Mouse (Mus musculus) forebrain, embryonic 14.5 days (tissue): ENCODE measurements around the gene Hadhb. TPM values are rescaled to one million over a fixed set of nuclear protein-coding genes. Genes with fewer than 3 reads are reported as not detected.
A peak's percentile ranks its signal among the peaks of the same experiment; 100 is the strongest.

Source experiments
- ATAC-seq: fragments of 200-750 bp; cut with Nextera tagmentation; 2 replicates; pipeline ENCODE4 v1.8.0; 2017; ENCODE audit warnings: mild to moderate bottlenecking, moderate library complexity
- DNase-seq: peaks from one replicate; pipeline ENCODE4 v3.0.0-alpha.2; 2015; ENCODE audit warnings: low spot score
- H3K27ac ChIP-seq: fragments of 300-500 bp; sonication (generic); 2 replicates; pipeline ENCODE4 v1.5.1; 2014; ENCODE audit warnings: low read depth, mild to moderate bottlenecking, control low read depth, low read length, moderate library complexity
- H3K27me3 ChIP-seq: fragments of 300-500 bp; sonication (generic); replicated peaks from 2 replicates; pipeline ENCODE4 v1.6.1; 2014; ENCODE audit warnings: low read length, control low read depth, mixed read lengths; ENCODE audit not compliant: control insufficient read depth, insufficient read depth
- H3K36me3 ChIP-seq: fragments of 300-500 bp; sonication (generic); 2 replicates; pipeline ENCODE4 v1.6.1; 2014; ENCODE audit warnings: low read length, control low read depth; ENCODE audit not compliant: control insufficient read depth, insufficient read depth
- H3K4me1 ChIP-seq: fragments of 300-500 bp; sonication (generic); 2 replicates; pipeline ENCODE4 v1.6.1; 2014; ENCODE audit warnings: antibody characterized with exemption, low read length, control low read depth; ENCODE audit not compliant: control insufficient read depth, insufficient read depth
- H3K4me2 ChIP-seq: fragments of 300-500 bp; sonication (generic); 2 replicates; pipeline ENCODE4 v1.6.1; 2014; ENCODE audit warnings: mild to moderate bottlenecking, control low read depth, low read length
- H3K4me3 ChIP-seq: fragments of 300-500 bp; sonication (generic); 2 replicates; pipeline ENCODE4 v1.5.1; 2014; ENCODE audit warnings: low read depth, low read length, control low read depth
- H3K9ac ChIP-seq: fragments of 300-500 bp; sonication (generic); 2 replicates; pipeline ENCODE4 v1.6.1; 2014; ENCODE audit warnings: mild to moderate bottlenecking, low read length, control low read depth, moderate library complexity
- H3K9me3 ChIP-seq: fragments of 300-500 bp; sonication (generic); replicated peaks from 2 replicates; pipeline ENCODE4 v1.6.1; 2016; ENCODE audit warnings: low read length, control low read depth, mixed read lengths; ENCODE audit not compliant: control insufficient read depth
- WGBS: fragments of 180-500 bp; shearing (Covaris S2); extraction: QIAGEN DNeasy Blood & Tissue Kit; methylation state at CpG from one replicate; pipeline ENCODE4 v1.1.7; 2014; 5-methylcytosine and 5-hydroxymethylcytosine counted together
- polyA plus RNA-seq: library from polyadenylated mRNA; unstranded; fragments of >200 nt; fragmentation: Nextera tagmentation; extraction: Ambion mirVana; gene quantifications from 2 replicates; pipeline ENCODE4 v1.2.1, GENCODE M21; 2014

Hadhb gene
- polyA plus RNA-seq, 1 experiment from 2014 or later, result 75.6 TPM

DNA sequence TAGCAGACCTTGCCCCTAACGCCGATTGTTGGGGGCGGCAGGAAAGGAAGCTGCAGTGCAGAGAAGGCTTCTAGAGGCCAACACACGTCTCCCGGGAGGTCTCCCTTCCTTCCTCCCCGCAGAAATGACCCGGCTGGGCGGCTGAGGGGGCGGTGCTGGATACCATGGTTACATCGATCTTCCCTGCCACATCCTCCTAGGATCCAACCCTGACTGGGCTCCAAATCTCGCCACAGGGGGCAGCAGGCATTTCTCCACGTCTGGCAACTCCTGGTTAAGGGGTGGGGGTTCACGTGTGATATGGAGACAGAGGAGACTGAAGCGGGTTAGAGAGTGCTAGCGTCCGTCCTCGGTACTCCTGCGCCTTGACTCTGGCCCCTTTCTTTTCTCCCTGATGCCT is 43.9 kb upstream of the Hadhb start:
- no peaks in the 10 kb centered on the region for H3K9me3 ChIP-seq
- no peak overlapping the region for H3K4me3 ChIP-seq
- H3K4me1 ChIP-seq, result peaks cover 43% of the 10 kb centered on the region
- ATAC-seq, result 0 out of 2 replicates have a peak, but pooled peaks have one; percentile 1
- 8% methylated on average over 18 of the region's 18 CpGs for WGBS
- peak overlapping the region; percentile 29; the same call in 1 of the 2 replicates for H3K9ac ChIP-seq
- peaks cover 6% of the 10 kb centered on the region; the same call in 1 of the 2 replicates for H3K27me3 ChIP-seq
- DNase-seq, result peak; percentile 69
- peaks cover 35% of the 10 kb centered on the region for H3K36me3 ChIP-seq
- 0 out of 2 replicates have a peak overlapping the region, but pooled peaks have one; percentile 21 for H3K27ac ChIP-seq
- H3K4me2 ChIP-seq, result peak overlapping the region; percentile 38

GRCm38 (mm10) chr5:30111771-30112170 is 43.3 kb upstream of the Hadhb start:
- Histone ChIP-seq H3K9me3 (no peaks in the 10 kb centered on the region), H3K27me3 (peaks cover 6% of the 10 kb centered on the region; the same call in 1 of the 2 replicates), H3K27ac (no peak overlapping the region), H3K4me2 (no peak overlapping the region), H3K4me1 (peaks cover 38% of the 10 kb centered on the region), H3K36me3 (peaks cover 41% of the 10 kb centered on the region), H3K9ac (peak overlapping the region; percentile 29; the same call in 1 of the 2 replicates), H3K4me3 (no peak overlapping the region)
- ATAC-seq, result no peak
- no peak for DNase-seq
- 75% methylated on average over 3 of the region's 3 CpGs for WGBS

- H3K4me3 ChIP-seq, result no peak overlapping the region
- H3K9me3 ChIP-seq, result no peaks in the 10 kb centered on the region
- H3K27me3 ChIP-seq, result peaks cover 6% of the 10 kb centered on the region; the same call in 1 of the 2 replicates
- H3K9ac ChIP-seq, result no peak overlapping the region
- 81% methylated on average over 3 of the region's 3 CpGs for WGBS
- no peak overlapping the region for H3K4me2 ChIP-seq
- H3K27ac ChIP-seq, result no peak overlapping the region
- H3K4me1 ChIP-seq, result peaks cover 30% of the 10 kb centered on the region
- ATAC-seq (no peak), DNase-seq (no peak)
- H3K36me3 ChIP-seq, result peaks cover 49% of the 10 kb centered on the region
These were observed 42.4 kb upstream of the Hadhb start for GRCm38 (mm10) chr5:30112533-30113068.

DNA sequence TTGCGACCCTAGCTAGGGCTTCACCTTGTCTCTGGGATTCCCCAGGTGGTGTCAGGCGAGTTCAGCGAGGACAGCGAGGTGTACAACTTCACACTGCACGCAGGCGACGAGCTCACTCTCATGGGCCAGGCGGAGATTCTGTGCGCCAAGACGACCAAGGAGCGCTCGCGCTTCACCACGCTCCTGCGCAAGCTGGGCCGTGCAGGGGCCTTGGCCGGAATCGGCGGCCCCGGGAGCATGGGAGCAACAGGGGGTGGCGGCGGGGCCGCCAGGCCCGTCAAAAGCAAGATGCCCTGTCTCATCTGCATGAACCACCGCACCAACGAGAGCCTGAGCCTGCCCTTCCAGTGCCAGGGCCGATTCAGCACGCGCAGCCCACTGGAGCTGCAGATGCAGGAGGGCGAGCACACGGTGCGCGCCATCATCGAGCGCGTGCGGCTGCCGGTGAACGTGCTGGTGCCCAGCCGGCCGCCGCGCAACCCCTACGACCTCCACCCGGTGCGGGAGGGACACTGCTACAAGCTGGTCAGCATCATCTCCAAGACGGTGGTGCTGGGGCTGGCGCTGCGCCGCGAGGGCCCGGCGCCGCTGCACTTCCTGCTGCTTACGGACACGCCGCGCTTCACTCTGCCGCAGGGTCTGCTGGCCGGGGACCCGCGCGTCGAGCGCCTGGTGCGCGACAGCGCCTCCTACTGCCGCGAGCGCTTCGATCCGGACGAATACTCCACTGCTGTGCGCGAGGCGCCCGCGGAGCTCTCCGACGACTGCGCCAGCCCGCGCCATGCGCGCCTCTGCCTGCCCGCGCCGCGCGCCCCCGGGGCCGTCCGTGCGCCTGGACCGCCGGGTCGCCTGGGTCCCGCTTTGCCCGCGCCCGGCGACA is 40.9 kb upstream of the Hadhb start:
- Histone ChIP-seq H3K9ac (peak overlapping the region; percentile 59), H3K4me1 (peaks cover 24% of the 10 kb centered on the region), H3K27ac (no peak overlapping the region; the same call in 1 of the 2 replicates), H3K27me3 (peaks cover 6% of the 10 kb centered on the region; the same call in 1 of the 2 replicates), H3K9me3 (no peaks in the 10 kb centered on the region), H3K4me2 (peak overlapping the region; percentile 69), H3K4me3 (peak overlapping the region; percentile 43), H3K36me3 (peaks cover 60% of the 10 kb centered on the region)
- DNase-seq, result peak; percentile 89
- WGBS, result 4% methylated on average over 102 of the region's 103 CpGs
- peak; percentile 90 for ATAC-seq

DNA sequence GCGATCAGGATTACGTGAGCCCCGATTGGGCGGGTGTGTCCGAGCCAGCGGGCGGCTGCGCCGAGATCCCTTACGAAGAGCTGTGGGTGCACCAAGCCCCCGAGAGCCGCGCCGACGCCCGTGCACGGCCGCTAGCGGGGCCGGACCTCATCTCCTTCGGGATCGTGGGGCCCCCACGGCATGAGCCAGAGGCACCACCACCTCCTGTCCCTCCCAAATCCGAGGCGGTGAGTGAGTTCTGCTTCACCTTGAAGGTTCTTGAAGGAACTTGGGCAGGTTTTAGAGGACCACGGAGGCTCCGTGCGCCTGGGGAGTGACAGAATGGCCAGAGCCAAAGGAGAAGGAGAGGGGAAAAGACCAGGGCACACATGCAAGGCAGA is 40.3 kb upstream of the Hadhb start:
- ATAC-seq, result no peak
- 5% methylated on average over 28 of the region's 28 CpGs for WGBS
- peaks cover 63% of the 10 kb centered on the region for H3K36me3 ChIP-seq

DNA sequence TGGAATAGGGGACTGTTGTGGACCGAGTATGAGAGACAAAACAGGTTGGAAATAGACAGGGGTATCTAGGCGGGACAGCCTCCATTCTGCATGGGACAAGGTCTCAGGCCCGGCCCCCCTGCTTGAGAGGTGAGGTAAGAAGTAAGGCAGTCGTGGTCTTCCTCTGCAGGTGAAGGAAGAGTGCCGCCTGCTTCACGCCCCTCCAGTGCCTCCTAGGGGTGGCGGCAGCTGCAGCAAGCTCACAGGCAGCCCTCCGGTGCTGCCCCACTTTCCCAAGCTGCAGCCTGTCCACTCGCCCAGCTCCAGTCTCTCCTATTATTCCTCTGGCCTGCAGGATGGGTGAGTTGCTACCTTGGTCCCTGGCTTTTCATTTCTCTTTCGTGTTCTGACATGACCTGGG is 39.3 kb upstream of the Hadhb start:
- no peak overlapping the region for H3K4me3 ChIP-seq
- no peak for DNase-seq
- 42% methylated on average over 10 of the region's 10 CpGs for WGBS

More for the DNA sequence above, 40.3 kb upstream of the Hadhb start:
- H3K4me3 ChIP-seq, result peak overlapping the region; percentile 43
- H3K9me3 ChIP-seq, result no peaks in the 10 kb centered on the region
- DNase-seq, result no peak
- peak overlapping the region; percentile 59 for H3K9ac ChIP-seq
- H3K27ac ChIP-seq, result no peak overlapping the region
- H3K4me2 ChIP-seq, result peak overlapping the region; percentile 69
- peaks cover 6% of the 10 kb centered on the region; the same call in 1 of the 2 replicates for H3K27me3 ChIP-seq
- peaks cover 21% of the 10 kb centered on the region for H3K4me1 ChIP-seq

DNA sequence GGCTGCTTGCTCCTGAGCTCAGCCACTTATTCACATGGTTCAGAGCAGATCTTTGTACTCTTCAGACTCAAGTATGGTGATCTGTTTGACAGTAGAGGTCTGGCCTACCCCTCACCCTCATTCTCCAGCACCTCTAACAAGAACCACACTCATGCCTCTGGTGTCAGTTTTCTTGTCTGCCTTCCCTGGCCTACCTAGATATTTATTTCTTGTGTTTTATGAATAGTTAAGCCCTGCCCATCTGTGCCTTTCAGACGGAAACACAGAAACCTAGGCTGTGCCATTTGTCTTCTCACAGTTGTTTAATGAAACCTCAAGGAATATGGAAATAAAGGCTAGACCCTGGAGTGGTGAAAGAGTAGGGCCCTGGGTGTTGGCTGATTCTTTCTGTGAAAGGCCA is 37.0 kb upstream of the Hadhb start:
- WGBS, result 78% methylated on average over 1 of the region's 1 CpGs
- Histone ChIP-seq H3K9me3 (no peaks in the 10 kb centered on the region), H3K27me3 (peaks cover 3% of the 10 kb centered on the region; the same call in 1 of the 2 replicates), H3K4me2 (no peak overlapping the region), H3K4me3 (no peak overlapping the region), H3K36me3 (peaks cover 85% of the 10 kb centered on the region), H3K27ac (no peak overlapping the region), H3K9ac (no peak overlapping the region), H3K4me1 (peaks cover 3% of the 10 kb centered on the region; the same call in 1 of the 2 replicates)
- DNase-seq (no peak), ATAC-seq (no peak)

More for the DNA sequence above, 39.3 kb upstream of the Hadhb start:
- Histone ChIP-seq H3K9ac (no peak overlapping the region), H3K27me3 (peaks cover 6% of the 10 kb centered on the region; the same call in 1 of the 2 replicates), H3K36me3 (peaks cover 68% of the 10 kb centered on the region), H3K4me2 (no peak overlapping the region), H3K4me1 (peaks cover 11% of the 10 kb centered on the region), H3K27ac (no peak overlapping the region), H3K9me3 (no peaks in the 10 kb centered on the region)
- ATAC-seq, result no peak

GRCm38 (mm10) chr5:30119163-30119562 is 35.9 kb upstream of the Hadhb start:
- no peak overlapping the region for H3K4me3 ChIP-seq
- peaks cover 88% of the 10 kb centered on the region for H3K36me3 ChIP-seq
- no peaks in the 10 kb centered on the region for H3K27me3 ChIP-seq
- no peak overlapping the region for H3K9ac ChIP-seq
- H3K4me1 ChIP-seq, result peaks cover 3% of the 10 kb centered on the region; the same call in 1 of the 2 replicates
- ATAC-seq (no peak), DNase-seq (no peak)
- no peaks in the 10 kb centered on the region for H3K9me3 ChIP-seq
- H3K4me2 ChIP-seq, result no peak overlapping the region
- 90% methylated on average over 6 of the region's 6 CpGs for WGBS
- no peak overlapping the region for H3K27ac ChIP-seq
